Mouse (Mus musculus) cerebellum, adult 18-20 months (tissue): ENCODE data around the gene Mfsd4b1.

Source experiments
- DNase-seq, 2 experiments: peaks; one replicate each; pipeline ENCODE4 v3.0.0; 2021

The Mfsd4b1 gene

GRCm38 (mm10) chr10:39956340-39956878 is 68.7 kb downstream of the Mfsd4b1 start:
- DNase-seq = no peak

- DNase-seq = no peak
Measured at GRCm38 (mm10) chr10:39955163-39955562, 69.9 kb downstream of the Mfsd4b1 start.
